Mouse (Mus musculus): Measurements from ENCODE around the gene Hnf4a. TPM values are rescaled to one million over a fixed set of nuclear protein-coding genes. Genes with fewer than 3 reads are reported as not detected.

Gene Hnf4a
- polyA plus RNA-seq, 1 experiment from 2014 or later = not detected

- no peak overlapping the region for H3K4me3 ChIP-seq
- no peaks in the 10 kb centered on the region for H3K36me3 ChIP-seq
- H3K4me1 ChIP-seq (replicated peaks) = peaks cover 7% of the 10 kb centered on the region
- no peak overlapping the region for H3K4me2 ChIP-seq
- no peak overlapping the region for H3K9ac ChIP-seq
- WGBS = 54% methylated on average over 13 of the region's 13 CpGs
- H3K9me3 ChIP-seq (replicated peaks) = no peaks in the 10 kb centered on the region
- 0 out of 2 replicates have a peak, but pooled peaks have one; percentile 48 for ATAC-seq (replicated peaks; ENCODE audit: insufficient number of reproducible peaks, insufficient read depth, low FRiP score, low read depth)
- no peak overlapping the region for H3K27ac ChIP-seq
- no peaks in the 10 kb centered on the region for H3K27me3 ChIP-seq
These were observed 73.7 kb downstream of the Hnf4a start for GRCm38 (mm10) chr2:163580069-163580945.

GRCm38 (mm10) chr2:163583226-163584087 lies 76.8 kb downstream of the Hnf4a start:
- no peaks in the 10 kb centered on the region for H3K9me3 ChIP-seq (replicated peaks)
- WGBS = 88% methylated on average over 10 of the region's 10 CpGs
- H3K4me3 ChIP-seq = no peak overlapping the region
- no peak overlapping the region for H3K4me2 ChIP-seq
- H3K27me3 ChIP-seq = no peaks in the 10 kb centered on the region
- H3K4me1 ChIP-seq (replicated peaks) = peaks cover 5% of the 10 kb centered on the region
- no peak overlapping the region for H3K9ac ChIP-seq
- no peak for ATAC-seq (replicated peaks; ENCODE audit: insufficient number of reproducible peaks, insufficient read depth, low FRiP score, low read depth)
- no peaks in the 10 kb centered on the region for H3K36me3 ChIP-seq
- no peak overlapping the region for H3K27ac ChIP-seq

GRCm38 (mm10) chr2:163584088-163584426 lies 77.4 kb downstream of the Hnf4a start:
- no peak overlapping the region for H3K27ac ChIP-seq
- no peak for ATAC-seq (replicated peaks; ENCODE audit: insufficient number of reproducible peaks, insufficient read depth, low FRiP score, low read depth)

GRCm38 (mm10) chr2:163586384-163587261 lies 80.0 kb downstream of the Hnf4a start:
- WGBS = 45% methylated on average over 19 of the region's 19 CpGs
- Histone ChIP-seq H3K27ac (no peak overlapping the region), H3K36me3 (no peaks in the 10 kb centered on the region), H3K4me3 (no peak overlapping the region), H3K9me3 (replicated peaks) (no peaks in the 10 kb centered on the region), H3K9ac (no peak overlapping the region), H3K4me2 (no peak overlapping the region), H3K27me3 (no peaks in the 10 kb centered on the region), H3K4me1 (replicated peaks) (0 out of 2 replicates have a peak, but pooled peaks cover 5% of the 10 kb centered on the region)
- no peak for ATAC-seq (replicated peaks; ENCODE audit: insufficient number of reproducible peaks, insufficient read depth, low FRiP score, low read depth)

More at GRCm38 (mm10) chr2:163584088-163584426, 77.4 kb downstream of the Hnf4a start:
- Histone ChIP-seq H3K36me3 (no peaks in the 10 kb centered on the region), H3K27me3 (no peaks in the 10 kb centered on the region), H3K4me2 (no peak overlapping the region), H3K9me3 (replicated peaks) (no peaks in the 10 kb centered on the region), H3K4me3 (no peak overlapping the region), H3K9ac (no peak overlapping the region), H3K4me1 (replicated peaks) (peaks cover 5% of the 10 kb centered on the region)
- WGBS = 76% methylated on average over 10 of the region's 10 CpGs

GRCm38 (mm10) chr2:163587506-163587905 lies 80.9 kb downstream of the Hnf4a start:
- Histone ChIP-seq H3K27me3 (no peaks in the 10 kb centered on the region), H3K9me3 (replicated peaks) (no peaks in the 10 kb centered on the region), H3K36me3 (no peaks in the 10 kb centered on the region), H3K9ac (no peak overlapping the region), H3K4me2 (no peak overlapping the region), H3K4me3 (no peak overlapping the region), H3K27ac (no peak overlapping the region), H3K4me1 (replicated peaks) (0 out of 2 replicates have a peak, but pooled peaks cover 5% of the 10 kb centered on the region)
- no peak for ATAC-seq (replicated peaks; ENCODE audit: insufficient number of reproducible peaks, insufficient read depth, low FRiP score, low read depth)
- WGBS = 30% methylated on average over 5 of the region's 5 CpGs

- Histone ChIP-seq H3K27me3 (no peaks in the 10 kb centered on the region), H3K4me1 (replicated peaks) (0 out of 2 replicates have a peak, but pooled peaks cover 5% of the 10 kb centered on the region), H3K4me3 (no peak overlapping the region), H3K27ac (no peak overlapping the region), H3K4me2 (no peak overlapping the region), H3K36me3 (no peaks in the 10 kb centered on the region), H3K9me3 (replicated peaks) (no peaks in the 10 kb centered on the region), H3K9ac (no peak overlapping the region)
- no peak for ATAC-seq (replicated peaks; ENCODE audit: insufficient number of reproducible peaks, insufficient read depth, low FRiP score, low read depth)
- WGBS = 42% methylated on average over 12 of the region's 12 CpGs
These were observed 83.6 kb downstream of the Hnf4a start for GRCm38 (mm10) chr2:163590211-163590610.

GRCm38 (mm10) chr2:163590996-163591395 lies 84.4 kb downstream of the Hnf4a start:
- Histone ChIP-seq H3K9ac (no peak overlapping the region), H3K27ac (no peak overlapping the region), H3K4me1 (replicated peaks) (0 out of 2 replicates have a peak, but pooled peaks cover 5% of the 10 kb centered on the region), H3K36me3 (no peaks in the 10 kb centered on the region), H3K27me3 (no peaks in the 10 kb centered on the region), H3K4me3 (no peak overlapping the region), H3K9me3 (replicated peaks) (no peaks in the 10 kb centered on the region), H3K4me2 (no peak overlapping the region)
- ATAC-seq (replicated peaks; ENCODE audit: insufficient number of reproducible peaks, insufficient read depth, low FRiP score, low read depth) = no peak
- WGBS = 63% methylated on average over 5 of the region's 5 CpGs

- Histone ChIP-seq H3K9me3 (replicated peaks) (no peaks in the 10 kb centered on the region), H3K9ac (no peak overlapping the region), H3K27me3 (no peaks in the 10 kb centered on the region), H3K4me1 (replicated peaks) (0 out of 2 replicates have a peak, but pooled peaks cover 12% of the 10 kb centered on the region), H3K4me3 (no peak overlapping the region), H3K36me3 (no peaks in the 10 kb centered on the region), H3K4me2 (no peak overlapping the region), H3K27ac (no peak overlapping the region)
- 69% methylated on average over 1 of the region's 1 CpGs for WGBS
- ATAC-seq (replicated peaks; ENCODE audit: insufficient number of reproducible peaks, insufficient read depth, low FRiP score, low read depth) = no peak
These were observed 85.5 kb downstream of the Hnf4a start for GRCm38 (mm10) chr2:163592084-163592483.

GRCm38 (mm10) chr2:163593636-163594282 lies 87.2 kb downstream of the Hnf4a start:
- WGBS = 76% methylated on average over 10 of the region's 10 CpGs
- H3K4me3 ChIP-seq = no peak overlapping the region
- no peaks in the 10 kb centered on the region for H3K27me3 ChIP-seq
- no peak overlapping the region for H3K27ac ChIP-seq
- 0 out of 2 replicates have a peak, but pooled peaks cover 12% of the 10 kb centered on the region for H3K4me1 ChIP-seq (replicated peaks)
- no peaks in the 10 kb centered on the region for H3K36me3 ChIP-seq
- no peak overlapping the region for H3K4me2 ChIP-seq
- no peak for ATAC-seq (replicated peaks; ENCODE audit: insufficient number of reproducible peaks, insufficient read depth, low FRiP score, low read depth)
- H3K9me3 ChIP-seq (replicated peaks) = no peaks in the 10 kb centered on the region
- no peak overlapping the region for H3K9ac ChIP-seq

GRCm38 (mm10) chr2:163595119-163595518 lies 88.5 kb downstream of the Hnf4a start:
- 0 out of 2 replicates have a peak, but pooled peaks have one; percentile 29 for ATAC-seq (replicated peaks; ENCODE audit: insufficient number of reproducible peaks, insufficient read depth, low FRiP score, low read depth)
- H3K27ac ChIP-seq = peak overlapping the region; percentile 48; the same call in 1 of the 2 replicates
- WGBS = 25% methylated on average over 2 of the region's 2 CpGs

More at GRCm38 (mm10) chr2:163595119-163595518, 88.5 kb downstream of the Hnf4a start:
- H3K36me3 ChIP-seq = no peaks in the 10 kb centered on the region
- no peaks in the 10 kb centered on the region for H3K9me3 ChIP-seq (replicated peaks)
- no peaks in the 10 kb centered on the region for H3K27me3 ChIP-seq
- H3K4me3 ChIP-seq = no peak overlapping the region
- H3K4me2 ChIP-seq = no peak overlapping the region
- 0 out of 2 replicates have a peak, but pooled peaks cover 11% of the 10 kb centered on the region for H3K4me1 ChIP-seq (replicated peaks)
- H3K9ac ChIP-seq = no peak overlapping the region

Measured in heart, embryonic 15.5 days (tissue).